25 mouse cellular contexts compared by ENCODE assay signal in genomic region chr16:97783057-97783456, GRCm38 (mm10).
"Had no signal": no experiment of that assay in that cellular context is flagged by ENCODE, and none has a peak within 500 bp of the region (broad histone marks: within the 10 kb centered on the region; RNA-seq: fewer than 3 reads in every experiment).

No protein-coding gene starts in this region.

- H3K9ac ChIP-seq: heart, embryonic 12.5 days; hindbrain, embryonic 12.5 days; hindbrain, embryonic 14.5 days; limb, embryonic 12.5 days; liver, embryonic 13.5 days had no signal

- H3K36me3 ChIP-seq: heart, embryonic 10.5 days; heart, embryonic 12.5 days; hindbrain, embryonic 10.5 days; hindbrain, embryonic 12.5 days; limb, embryonic 10.5 days; limb, embryonic 12.5 days; liver, embryonic 13.5 days had no signal

- H3K4me2 ChIP-seq: heart, embryonic 12.5 days; hindbrain, embryonic 12.5 days; hindbrain, embryonic 14.5 days; limb, embryonic 12.5 days; liver, embryonic 11.5 days; liver, embryonic 13.5 days had no signal

- H3K27ac ChIP-seq: gastrocnemius, adult 2 months; heart, embryonic 10.5 days; hindbrain, embryonic 10.5 days; hindbrain, embryonic 12.5 days; hindbrain, embryonic 14.5 days; kidney, postnatal 0 days; layer of hippocampus, adult 2 months; left cerebral cortex, adult 2 months; limb, embryonic 10.5 days; limb, embryonic 12.5 days; liver, embryonic 13.5 days had no signal

- H3K4me1 ChIP-seq: hindbrain, embryonic 10.5 days; liver, embryonic 13.5 days had no signal

- H3K27me3 ChIP-seq: heart, embryonic 12.5 days; hindbrain, embryonic 12.5 days; limb, embryonic 12.5 days; liver, embryonic 13.5 days had no signal

- H3K4me3 ChIP-seq: gastrocnemius, adult 2 months; heart, embryonic 10.5 days; heart, embryonic 12.5 days; hindbrain, embryonic 10.5 days; hindbrain, embryonic 12.5 days; layer of hippocampus, adult 2 months; left cerebral cortex, adult 2 months; limb, embryonic 10.5 days; limb, embryonic 12.5 days; liver, embryonic 13.5 days had no signal

- ATAC-seq: hindbrain, embryonic 16.5 days; inflammation-experienced regulatory T-cells, adult 6 months had no signal

- H3K9me3 ChIP-seq: heart, embryonic 10.5 days; heart, embryonic 12.5 days; hindbrain, embryonic 10.5 days; hindbrain, embryonic 12.5 days; limb, embryonic 10.5 days; limb, embryonic 12.5 days; liver, embryonic 13.5 days had no signal

- DNase-seq: gastrocnemius, adult 2 months; gastrocnemius, postnatal 10 days; gastrocnemius, postnatal 25 days; heart, adult 18-20 months; heart, postnatal 10 days; heart, postnatal 4 days; kidney, adult 11 months; kidney, adult 8-10 months; kidney, postnatal 14 days; kidney, postnatal 36 days; liver; liver, embryonic 13.5 days had no signal
